Mouse (Mus musculus): ENCODE measurements around the gene Tmem151a.
"Not testable (repeated sequence)": the region's sequence is repeated elsewhere in the genome, so short reads cannot be mapped to it uniquely, and the experiment has no call there.

The Tmem151a gene

DNA sequence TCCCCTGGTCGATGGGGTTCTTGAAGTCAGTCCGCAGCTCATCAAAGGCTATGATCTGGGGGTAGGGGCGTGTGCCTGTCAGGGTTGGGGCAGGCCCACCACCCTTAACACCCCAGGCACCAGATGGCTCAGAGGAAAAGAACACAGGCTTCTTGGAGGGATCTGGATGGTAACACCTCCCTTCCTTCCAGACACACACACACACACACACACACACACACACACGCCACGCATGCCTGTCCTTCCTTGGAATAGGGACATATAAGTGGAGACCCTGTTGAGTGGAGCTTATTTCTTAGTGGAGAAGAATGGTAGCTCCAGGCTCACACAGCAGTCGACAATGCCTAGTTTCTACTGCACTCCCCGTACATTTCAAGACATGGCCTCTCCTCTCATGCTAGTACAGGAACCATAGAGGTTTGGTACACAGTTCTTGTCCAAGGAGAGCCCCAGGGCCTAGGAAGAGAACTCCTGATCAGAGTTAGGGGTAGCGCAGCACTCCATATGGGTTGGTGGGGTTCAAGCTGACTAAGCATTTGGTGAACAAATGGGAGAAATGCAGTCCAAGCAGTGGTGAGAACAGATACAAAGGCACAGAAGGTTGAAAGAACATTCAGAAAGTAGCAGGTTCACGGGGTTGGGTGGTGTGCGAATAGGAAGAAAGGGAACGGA, 9.6 kb upstream of the Tmem151a start:
- no peak for DNase-seq (ENCODE audit: low read depth, low spot score)

DNA sequence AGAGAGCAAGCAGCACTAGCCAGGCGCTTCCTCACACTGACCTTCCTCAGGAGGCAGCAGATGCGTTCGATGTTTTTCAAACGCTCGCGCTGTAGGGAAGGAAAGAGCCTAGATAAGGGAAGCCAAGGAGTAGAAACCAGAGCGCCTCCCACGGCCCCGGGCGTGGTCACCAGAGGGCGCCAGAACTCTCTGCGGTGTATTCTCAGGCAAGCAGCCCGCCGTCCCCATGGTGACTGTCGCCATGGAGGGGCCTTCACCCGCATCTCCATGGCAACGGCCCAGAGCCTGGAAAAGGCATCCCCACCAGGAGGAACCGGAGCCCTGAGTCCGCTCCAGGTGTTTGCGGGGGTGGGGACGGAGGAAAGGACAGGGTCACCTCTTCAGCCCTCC, 8.9 kb upstream of the Tmem151a start:
- peak; percentile 81 for DNase-seq (ENCODE audit: low read depth, low spot score)

DNA sequence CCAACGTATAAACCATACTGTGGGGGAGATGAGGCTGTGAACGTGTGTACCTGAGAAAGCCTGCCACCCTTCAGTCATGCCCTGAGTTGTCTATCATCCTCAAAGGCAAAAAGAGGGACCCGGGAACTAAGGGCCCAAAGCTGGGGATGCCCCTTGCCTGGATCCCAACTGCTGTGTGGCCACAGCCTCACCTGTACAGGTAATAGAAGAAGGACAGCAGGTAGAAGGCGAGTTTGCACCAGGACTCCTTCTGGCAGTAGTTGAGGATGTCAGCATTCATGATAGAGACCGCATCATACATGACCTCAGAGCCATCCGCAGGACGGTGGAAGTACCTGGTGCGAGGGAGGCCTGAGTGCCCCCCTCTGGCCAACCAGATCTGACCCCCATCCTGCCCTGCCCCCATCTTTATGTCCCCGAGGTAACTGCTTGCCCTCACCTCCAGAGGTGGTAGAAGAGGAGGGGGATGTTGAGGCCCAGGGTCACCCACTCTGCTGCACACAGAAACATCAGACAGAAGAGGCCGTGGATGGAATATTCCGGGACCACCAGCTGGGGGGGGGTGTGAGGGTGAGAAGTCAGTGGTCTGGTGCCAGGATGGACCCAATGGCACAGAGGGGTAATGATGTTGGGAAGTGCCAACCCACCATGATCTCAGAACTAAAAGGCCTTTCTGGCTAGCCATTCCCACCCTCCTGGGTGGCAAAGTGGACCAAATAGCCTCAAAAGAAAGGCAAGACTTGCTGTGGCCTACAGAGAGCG, 8.3 kb upstream of the Tmem151a start:
- no peak for DNase-seq (ENCODE audit: low read depth, low spot score)

DNA sequence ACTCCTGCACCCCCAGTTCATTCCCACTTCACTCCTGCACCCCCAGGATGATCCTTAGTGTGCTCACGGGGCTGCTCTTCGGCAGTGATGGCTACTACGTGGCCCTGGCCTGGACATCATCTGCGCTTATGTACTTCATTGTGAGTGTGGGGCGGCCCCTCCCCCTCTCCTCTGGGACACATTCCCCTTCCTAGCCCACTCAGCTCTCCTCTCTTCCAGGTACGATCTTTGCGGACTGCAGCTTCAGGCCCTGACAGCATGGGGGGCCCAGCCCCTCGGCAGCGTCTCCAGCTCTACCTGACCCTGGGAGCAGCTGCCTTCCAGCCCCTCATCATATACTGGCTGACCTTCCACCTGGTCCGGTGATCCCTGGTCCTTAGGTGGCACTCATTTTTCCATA, 6.8 kb upstream of the Tmem151a start:
- no peak for DNase-seq (ENCODE audit: low read depth, low spot score)

DNA sequence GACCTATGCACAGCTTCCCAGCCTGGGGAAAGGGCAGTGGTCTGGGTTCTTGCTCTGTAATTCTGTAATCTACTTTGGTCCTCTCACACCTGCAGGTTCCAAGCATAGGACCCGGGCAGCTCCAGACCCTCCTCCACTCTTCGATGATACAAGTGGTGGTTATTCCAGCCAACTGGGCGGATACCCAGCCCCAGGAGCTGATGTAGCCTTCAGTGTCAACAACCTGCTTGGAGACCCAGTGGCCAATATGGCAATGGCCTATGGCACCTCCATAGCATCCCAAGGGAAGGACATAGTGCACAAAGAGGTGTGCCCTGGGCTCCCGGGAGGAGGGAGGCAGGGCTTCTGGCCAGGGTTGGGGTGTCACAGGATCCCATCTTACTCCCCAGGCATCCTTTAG, 4.0 kb upstream of the Tmem151a start:
- no peak for DNase-seq (ENCODE audit: low read depth, low spot score)

DNA sequence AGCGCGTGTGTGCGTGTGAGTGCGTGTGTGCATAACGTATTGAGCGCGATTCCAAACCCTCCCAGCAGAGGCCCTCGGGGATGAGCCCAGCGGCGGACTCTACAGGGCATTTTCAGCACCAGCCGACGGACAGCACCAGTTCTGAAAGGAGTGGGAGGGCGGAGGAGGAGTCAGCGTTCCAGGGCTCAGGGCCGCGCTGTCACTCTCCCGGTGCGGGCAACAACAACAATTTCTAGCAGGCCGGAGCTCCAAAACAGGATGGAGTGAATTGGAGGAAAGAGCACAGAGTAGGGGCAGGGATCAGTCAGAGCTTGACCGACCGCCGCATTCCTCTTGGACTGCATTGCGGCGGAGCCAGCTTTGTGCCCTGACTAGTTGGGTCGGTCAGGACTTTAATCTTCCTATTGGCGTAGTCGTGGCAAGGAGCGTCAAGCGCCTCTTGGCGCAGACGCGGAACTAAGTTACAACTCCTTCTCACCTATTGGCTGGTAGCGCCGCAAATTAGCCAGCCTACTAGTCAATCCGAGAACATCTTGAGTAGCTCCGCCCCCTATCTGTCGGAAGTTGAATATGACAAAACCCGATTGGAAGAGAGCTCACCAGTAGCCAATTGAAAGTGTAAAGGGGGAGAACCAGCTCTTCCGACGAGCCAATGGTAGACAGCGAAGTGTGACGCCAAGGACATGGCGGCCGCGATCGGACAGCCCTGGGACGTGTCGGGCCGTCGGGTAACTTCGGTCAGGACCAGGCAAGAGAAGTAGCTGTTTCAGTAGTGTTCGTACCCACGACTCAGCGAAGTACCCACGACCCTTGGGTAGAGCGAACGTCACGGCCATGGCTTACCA, 2.8 kb upstream of the Tmem151a start, which contains the start of gene Yif1a:
Yif1a (plus strand) TSS at position 655 of the 845 bp plus-strand sequence.
- DNase-seq (ENCODE audit: low read depth, low spot score): peak; percentile 100

DNA sequence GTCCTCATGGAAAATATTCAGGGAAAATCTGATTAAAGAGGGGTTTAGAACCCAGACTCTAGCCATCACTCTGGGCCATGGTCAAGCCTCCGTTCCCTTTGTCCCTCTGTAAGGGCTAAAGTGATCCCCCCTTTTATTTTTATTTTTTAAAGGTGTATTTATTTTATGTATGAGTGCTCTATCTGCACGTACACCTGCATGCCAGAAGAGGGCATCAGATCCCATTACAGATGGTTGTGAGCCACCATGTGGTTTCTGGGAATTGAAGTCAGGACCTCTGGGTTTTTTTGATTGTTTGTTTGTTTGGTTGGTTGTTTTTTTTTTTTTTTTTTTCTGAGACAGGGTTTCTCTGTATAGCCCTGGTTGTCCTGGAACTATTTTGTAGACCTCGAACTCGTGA, 1.2 kb upstream of the Tmem151a start:
- not testable (repeated sequence) for DNase-seq (ENCODE audit: low read depth, low spot score)

DNA sequence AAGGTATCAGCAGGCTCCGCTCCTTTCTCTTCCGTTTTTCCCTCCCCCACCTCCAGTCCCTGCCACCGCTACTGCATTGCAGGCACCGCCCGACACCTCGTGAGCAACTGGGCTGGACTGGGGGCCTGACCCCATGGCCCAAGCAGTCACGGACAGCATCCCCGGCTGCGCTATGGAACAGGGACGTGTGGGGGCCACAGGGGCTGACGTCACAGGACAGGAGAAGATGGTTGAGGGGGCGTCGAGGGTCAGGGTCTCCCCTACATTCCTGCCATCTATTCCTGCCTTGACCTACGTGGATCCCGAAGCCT, 542 bp downstream of the Tmem151a start:
- DNase-seq (ENCODE audit: low read depth, low spot score): no peak

DNA sequence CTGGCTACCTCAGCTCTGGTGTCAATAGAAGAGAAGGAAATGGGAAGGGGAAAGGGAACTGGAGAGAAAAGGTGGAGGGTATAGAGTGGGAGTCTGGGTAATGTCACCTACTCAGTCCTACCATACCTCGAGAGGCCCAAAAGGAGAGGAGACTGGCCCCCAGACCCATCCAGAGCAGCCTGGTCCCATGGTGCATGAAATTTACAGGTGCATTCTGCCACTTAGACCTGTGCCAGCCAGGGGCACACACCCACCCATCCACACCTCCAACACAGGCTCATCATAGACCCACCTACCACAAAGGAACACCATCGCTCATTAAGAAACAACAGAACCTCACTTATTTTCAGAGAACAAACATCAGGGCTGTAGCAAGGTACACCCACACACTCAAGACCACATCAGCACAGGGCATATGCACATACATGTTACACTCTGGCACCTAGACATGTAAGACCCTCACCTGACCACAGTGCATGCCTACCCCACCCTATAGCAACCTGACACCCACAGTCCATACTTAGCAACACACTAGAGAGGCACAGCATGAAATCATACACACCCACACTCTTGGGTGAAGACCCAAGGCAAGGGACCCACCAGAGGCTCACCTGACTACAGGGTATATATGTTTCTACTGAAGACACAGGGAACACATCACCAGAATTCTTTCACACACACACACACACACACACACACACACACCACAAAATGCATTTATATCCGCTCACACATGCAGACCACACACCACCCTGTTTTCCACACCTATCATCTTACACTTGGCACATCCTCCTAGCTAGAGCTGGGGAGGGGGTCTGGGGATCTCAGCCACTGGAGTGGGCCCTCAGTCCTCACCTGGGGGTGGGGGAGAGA, 1.1 kb downstream of the Tmem151a start:
- DNase-seq (ENCODE audit: low read depth, low spot score): no peak

DNA sequence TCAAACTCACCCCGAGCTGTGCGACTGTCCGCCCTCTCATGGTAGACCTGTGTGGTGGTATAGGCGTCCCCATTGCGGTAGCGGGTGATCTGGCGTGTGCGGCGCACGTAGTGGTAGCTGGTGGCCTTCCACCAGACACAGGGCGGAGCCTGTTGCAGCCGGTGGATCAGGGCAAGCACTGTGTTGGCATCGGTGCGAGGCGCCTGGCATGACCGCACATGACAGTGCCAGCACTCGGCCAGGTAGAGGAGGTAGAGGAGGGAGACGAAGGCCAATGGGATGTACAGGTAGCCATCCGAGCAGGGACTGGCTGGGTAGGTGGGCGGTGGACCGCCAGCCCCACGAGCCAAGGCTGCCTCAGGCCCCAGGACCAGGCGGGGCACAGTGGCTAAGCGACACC, 2.7 kb downstream of the Tmem151a start:
- DNase-seq (ENCODE audit: low read depth, low spot score): no peak

DNA sequence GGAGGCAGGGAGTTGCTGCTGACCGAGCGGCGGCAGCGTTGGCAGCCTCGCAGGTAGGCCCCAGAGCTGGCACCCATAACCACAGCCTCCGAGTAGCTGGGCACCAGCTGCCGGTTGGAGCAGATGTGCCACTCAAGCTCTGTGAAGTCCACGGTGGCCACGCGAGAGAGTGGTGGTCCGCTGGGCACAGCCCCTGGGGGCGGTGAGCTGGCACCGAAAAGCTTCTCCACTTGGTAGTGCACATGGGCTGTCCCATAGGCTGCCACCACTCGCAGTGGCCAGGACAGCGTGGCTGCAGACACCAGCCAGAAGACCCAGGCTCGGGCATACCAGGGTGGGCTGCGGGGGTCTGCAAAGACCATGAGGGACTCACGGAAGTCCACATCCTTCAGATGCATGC, 3.3 kb downstream of the Tmem151a start:
- DNase-seq (ENCODE audit: low read depth, low spot score): no peak

DNA sequence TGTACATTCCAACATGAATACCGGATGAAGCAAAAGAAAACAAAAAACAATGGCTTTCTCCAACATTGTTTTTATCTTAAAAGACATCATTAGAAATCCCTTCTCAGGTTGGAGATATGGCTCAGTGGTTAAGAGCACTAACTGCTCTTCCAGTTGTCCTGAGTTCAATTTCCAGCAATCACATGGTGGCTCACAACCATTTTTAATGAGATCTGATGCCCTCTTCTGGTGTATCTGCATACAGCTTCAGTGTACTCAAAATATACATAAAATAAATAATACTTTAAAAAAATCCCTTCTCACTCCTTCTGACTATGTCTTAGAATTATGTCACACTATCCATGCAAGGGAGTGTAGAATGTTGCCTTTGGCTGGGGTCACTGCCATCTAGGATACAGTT, 6.1 kb downstream of the Tmem151a start:
- peak; percentile 68 for DNase-seq (ENCODE audit: low read depth, low spot score)

DNA sequence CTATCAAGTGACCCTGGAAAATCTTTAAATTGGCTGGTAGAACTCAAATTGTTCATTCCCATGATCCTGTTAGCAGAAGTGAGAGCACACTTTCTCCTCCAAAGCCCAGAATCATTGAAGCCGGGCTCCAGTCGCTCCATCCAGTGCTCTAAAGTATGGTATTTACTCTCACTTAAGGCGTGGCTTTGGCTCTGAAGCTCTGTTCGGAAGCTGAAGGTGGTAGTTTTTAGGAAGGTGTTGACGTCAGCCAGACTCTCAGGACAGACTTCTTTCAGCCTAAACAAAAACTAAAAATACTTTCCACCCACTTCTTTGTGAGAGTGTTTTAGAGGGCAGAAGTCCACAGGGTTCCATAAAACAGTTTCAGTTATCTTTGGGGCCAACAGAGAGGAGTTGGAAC, 11.8 kb downstream of the Tmem151a start:
- no peak for DNase-seq (ENCODE audit: low read depth, low spot score)

DNA sequence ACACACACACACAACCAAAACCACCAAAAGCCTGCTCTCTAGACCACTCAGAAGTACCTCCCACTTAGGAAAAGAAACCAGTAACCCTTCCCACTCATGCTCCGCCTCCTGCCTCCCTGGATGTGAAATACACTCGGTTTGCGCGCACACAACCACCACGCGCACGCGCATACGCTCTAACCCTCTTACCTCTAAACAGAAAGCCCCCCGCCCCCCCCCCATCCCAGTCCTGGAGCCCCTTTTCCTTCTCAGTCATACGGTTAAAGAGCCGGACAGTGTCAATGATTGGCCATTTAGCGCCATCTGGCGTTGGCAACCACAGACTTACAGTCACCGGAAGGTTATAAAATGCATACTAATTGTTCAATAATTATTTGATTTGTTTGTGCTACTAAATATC, 12.3 kb downstream of the Tmem151a start:
- peak; percentile 92 for DNase-seq (ENCODE audit: low read depth, low spot score)

DNA sequence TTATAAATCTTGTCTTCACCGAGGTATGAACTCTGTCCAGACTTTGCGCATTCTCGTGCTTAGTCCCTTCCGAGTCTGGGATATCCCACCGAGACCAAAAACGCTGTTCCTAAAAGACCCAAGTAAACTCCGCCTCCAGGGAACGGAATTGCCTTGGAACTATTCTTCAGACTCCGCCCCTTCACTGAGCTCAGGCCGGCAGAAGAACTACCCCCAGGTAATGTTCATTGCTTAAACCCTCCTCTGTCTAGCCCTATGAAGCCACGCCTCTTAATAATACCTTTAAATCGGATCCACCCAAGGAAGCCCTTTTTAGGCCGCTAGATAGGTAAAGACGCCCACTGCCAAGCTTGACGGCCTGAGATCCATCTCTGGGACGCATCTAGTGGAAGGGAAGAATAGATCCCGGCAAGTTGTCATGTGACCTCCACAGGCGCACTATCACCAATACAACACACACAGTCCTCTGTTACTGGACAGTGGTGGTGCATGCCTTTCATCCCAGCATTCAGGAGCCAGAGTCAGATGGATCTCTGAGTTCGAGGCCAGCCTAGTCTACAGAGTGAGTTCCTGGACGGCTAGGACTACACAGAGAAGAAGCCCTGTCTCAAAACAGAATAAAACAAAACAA, 12.8 kb downstream of the Tmem151a start:
- DNase-seq (ENCODE audit: low read depth, low spot score): peak; percentile 98

DNA sequence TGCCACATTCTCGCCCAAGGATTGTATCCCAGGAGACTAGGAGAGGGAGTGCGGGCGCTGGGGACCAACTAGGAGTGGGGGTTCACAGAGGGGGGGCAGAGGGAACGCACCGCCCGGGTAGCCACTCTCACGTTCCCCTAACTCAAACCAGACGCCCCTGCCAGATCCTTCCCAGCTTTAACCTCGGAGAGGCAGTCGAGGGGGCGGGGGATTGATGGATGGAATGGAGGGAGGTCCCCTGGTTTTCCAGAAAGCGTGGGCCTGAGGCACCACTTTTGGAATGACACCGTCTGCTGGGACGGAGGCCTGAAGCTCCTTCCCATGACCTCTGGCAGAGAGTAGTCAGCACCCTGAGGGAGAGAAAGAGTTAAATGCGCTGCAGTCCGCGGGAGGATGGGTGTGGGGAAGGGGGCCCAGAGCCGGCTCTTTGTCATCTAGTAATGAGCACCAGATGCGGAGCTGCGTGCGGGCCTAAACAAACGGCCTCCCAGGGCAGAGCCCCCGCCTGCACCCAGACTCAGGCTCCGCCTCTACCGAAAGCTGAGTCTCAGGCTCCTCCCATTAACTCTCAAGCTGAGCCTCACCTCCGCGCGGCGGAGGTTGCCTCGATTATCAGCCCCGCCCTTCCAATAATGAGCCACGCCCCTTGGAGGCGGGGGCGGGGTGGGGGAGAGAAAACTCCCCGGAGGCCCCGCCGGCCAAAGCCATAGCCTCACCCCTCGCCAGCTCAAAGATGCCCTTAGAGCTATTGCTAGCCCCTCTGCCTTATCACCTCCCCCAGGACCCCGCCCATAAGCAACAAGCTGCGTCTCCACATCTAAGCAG, 13.6 kb downstream of the Tmem151a start:
- peak; percentile 99 for DNase-seq (ENCODE audit: low read depth, low spot score)

DNA sequence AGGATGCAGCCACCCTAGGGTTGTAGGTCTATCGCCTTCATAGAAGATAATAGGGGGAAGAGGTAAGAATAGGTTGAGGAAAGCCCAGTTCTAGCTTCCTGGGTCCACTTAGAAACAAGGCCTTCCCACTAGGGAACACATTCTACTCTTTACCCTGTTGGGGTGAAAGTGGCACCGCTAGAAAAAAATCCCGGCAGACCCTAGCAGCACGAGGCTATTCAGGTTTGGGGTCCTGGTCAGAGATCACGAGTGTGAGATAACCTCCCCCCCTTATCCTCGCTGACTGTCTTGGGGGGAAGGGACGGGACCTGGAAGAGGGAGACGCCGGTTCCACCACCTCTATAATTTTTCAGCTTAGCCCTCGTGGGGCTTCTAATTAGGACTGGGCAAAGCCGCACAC, 14.3 kb downstream of the Tmem151a start:
- DNase-seq (ENCODE audit: low read depth, low spot score): no peak

DNA sequence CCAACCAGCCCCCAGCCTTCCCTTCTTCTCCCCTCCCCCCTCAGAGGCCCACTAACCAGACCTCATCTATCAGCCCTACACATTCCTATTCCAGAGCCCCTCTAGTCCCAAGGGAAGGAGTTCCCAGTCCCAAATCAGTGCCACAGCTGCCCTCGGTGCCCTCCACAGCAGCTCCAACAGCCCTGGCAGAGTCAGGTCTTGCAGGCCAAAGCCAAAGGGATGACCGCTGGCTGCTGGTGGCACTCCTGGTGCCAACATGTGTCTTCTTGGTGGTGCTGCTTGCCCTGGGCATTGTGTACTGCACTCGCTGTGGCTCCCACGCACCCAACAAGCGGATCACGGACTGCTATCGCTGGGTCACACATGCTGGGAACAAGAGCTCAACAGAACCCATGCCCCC, 15.4 kb downstream of the Tmem151a start:
- no peak for DNase-seq (ENCODE audit: low read depth, low spot score)

DNA sequence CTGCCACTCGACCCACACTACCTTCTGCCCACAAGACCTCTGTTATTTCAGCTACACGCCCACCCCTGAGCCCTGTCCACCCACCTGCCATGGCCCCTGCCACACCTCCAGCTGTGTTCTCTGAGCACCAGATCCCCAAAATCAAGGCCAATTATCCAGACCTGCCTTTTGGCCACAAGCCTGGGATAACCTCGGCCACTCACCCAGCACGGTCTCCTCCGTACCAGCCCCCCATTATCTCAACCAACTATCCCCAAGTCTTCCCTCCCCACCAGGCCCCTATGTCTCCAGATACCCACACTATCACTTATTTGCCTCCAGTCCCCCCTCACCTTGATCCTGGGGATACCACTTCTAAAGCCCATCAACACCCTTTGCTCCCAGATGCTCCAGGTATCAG, 15.8 kb downstream of the Tmem151a start:
- DNase-seq (ENCODE audit: low read depth, low spot score): no peak

DNA sequence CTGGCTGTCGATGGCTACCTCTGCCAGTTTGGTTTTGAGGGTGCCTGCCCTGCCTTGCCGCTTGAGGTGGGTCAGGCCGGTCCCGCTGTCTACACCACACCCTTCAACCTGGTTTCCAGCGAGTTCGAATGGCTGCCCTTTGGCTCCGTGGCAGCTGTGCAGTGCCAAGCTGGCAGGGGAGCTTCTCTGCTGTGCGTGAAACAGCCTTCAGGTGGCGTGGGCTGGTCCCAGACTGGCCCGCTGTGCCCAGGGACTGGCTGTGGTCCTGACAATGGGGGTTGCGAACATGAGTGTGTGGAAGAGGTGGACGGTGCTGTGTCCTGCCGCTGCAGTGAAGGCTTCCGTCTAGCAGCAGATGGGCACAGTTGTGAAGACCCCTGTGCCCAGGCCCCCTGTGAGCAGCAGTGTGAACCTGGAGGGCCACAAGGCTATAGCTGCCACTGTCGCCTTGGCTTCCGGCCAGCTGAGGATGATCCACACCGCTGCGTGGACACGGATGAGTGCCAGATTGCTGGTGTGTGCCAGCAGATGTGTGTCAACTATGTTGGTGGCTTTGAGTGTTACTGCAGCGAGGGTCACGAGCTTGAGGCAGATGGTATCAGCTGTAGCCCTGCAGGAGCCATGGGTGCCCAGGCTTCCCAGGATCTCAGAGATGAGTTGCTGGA, 16.6 kb downstream of the Tmem151a start:
- DNase-seq (ENCODE audit: low read depth, low spot score): peak; percentile 58
